Mouse (Mus musculus): ENCODE measurements at regions not wholly inside any gene's neighbourhood (a gene's known extent, or its start where the extent isn't known, plus 50 kb on each side); places are given as distances from the start of the nearest gene placed in this dataset.

DNA sequence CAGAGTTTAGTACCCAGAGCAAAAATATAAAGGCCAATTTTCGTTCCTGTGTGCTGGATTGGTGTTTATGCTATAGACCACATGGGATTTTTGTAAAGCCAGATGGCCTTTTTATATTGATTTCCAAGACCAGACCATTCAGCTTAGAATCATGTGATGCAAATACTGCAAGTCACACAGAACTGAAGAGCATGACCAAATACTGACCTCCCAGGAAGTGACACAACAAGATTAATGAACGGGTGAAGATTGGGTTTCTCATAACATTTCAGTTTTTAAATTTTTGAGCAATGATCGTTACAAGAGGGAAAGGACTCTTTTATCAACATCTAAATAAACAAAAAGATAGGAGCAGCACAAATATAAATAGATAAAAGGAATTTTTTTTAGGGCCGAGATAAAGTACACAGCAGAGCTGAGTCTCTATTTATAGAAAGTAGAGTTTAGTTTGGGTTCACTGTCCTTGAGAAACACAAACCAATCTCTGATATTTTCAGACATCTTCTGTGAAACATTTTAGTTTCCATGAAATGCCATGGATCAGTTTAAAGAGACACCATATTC is 105.7 kb upstream of the Tars start:
- Histone ChIP-seq H3K27ac (replicated peaks) (no peak overlapping the region), H3K4me2 (replicated peaks; ENCODE audit: low read depth) (no peak overlapping the region), H3K9ac (ENCODE audit: low read length) (no peak overlapping the region), H3K4me1 (replicated peaks; ENCODE audit: control insufficient read depth, insufficient read depth) (no peaks in the 10 kb centered on the region), H3K4me3 (ENCODE audit: low read depth, low read length) (no peak overlapping the region), H3K27me3 (ENCODE audit: control insufficient read depth, insufficient read depth, low read length) (no peaks in the 10 kb centered on the region), H3K36me3 (ENCODE audit: control insufficient read depth, insufficient read depth, low read length) (no peaks in the 10 kb centered on the region), H3K9me3 (ENCODE audit: control insufficient read depth, low read length) (no peaks in the 10 kb centered on the region)
- TF ChIP-seq EP300 (optimal IDR thresholded peaks at IDR 0.05), result no peak
- no peak for TF ChIP-seq CTCF (IDR thresholded peaks at IDR 0.05; ENCODE audit: low read depth)
- ATAC-seq (ENCODE audit: low FRiP score, low TSS enrichment) (no peak), DNase-seq (ENCODE audit: low spot score) (no peak)
- WGBS, result 23% methylated on average over 4 of the region's 4 CpGs

DNA sequence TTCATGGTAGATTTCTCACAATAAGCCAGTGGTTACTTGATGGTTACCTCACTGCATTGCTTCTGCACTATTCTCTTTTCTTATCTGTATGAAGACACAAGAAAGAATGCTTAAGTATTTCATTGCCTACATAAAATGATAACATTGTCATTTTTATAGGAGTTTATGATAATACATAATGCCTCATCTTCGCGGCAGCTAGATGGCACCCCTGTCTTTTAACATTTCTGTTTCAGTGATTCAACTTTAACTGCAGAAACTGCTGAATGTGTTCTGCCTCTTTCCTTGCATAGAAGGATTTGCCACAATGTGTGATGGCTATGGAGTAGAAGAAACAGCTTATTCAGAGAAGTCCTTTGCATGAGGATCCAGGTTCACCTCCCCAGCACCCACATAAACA is 97.0 kb upstream of the Tars start:
- H3K4me2 ChIP-seq (replicated peaks; ENCODE audit: low read depth), result no peak overlapping the region
- WGBS, result 92% methylated on average over 2 of the region's 2 CpGs
- H3K4me1 ChIP-seq (replicated peaks; ENCODE audit: control insufficient read depth, insufficient read depth), result no peaks in the 10 kb centered on the region
- ATAC-seq (ENCODE audit: low FRiP score, low TSS enrichment) (no peak), DNase-seq (ENCODE audit: low spot score) (no peak)
- no peak overlapping the region for H3K4me3 ChIP-seq (ENCODE audit: low read depth, low read length)
- TF ChIP-seq EP300 (optimal IDR thresholded peaks at IDR 0.05) (no peak), CTCF (IDR thresholded peaks at IDR 0.05; ENCODE audit: low read depth) (peak; percentile 38)
- no peaks in the 10 kb centered on the region for H3K36me3 ChIP-seq (ENCODE audit: control insufficient read depth, insufficient read depth, low read length)
- H3K27ac ChIP-seq (replicated peaks), result no peak overlapping the region
- no peaks in the 10 kb centered on the region for H3K9me3 ChIP-seq (ENCODE audit: control insufficient read depth, low read length)
- H3K9ac ChIP-seq (ENCODE audit: low read length), result no peak overlapping the region
- no peaks in the 10 kb centered on the region for H3K27me3 ChIP-seq (ENCODE audit: control insufficient read depth, insufficient read depth, low read length)

DNA sequence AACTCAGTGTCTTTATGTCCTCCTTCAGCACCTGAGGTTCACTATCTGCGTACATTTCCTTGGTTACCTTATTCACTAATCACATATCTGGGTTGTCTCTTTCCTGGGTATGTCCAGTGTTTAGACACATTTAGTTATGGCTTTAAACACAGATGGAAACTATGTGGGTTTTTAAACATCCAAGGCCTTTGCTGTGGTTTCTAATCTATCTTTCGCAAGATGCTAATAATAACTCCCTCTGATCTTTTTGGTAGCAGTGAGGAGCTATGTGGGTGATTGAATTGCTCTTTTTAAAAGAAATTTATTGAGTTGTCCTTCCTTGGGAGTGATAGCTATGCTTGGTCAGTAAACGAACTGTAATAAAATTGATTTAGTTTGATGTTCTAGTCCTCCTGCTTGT is 89.7 kb upstream of the Tars start:
- H3K27me3 ChIP-seq (ENCODE audit: control insufficient read depth, insufficient read depth, low read length), result no peaks in the 10 kb centered on the region
- WGBS, result 65% methylated on average over 3 of the region's 3 CpGs
- H3K9me3 ChIP-seq (ENCODE audit: control insufficient read depth, low read length), result no peaks in the 10 kb centered on the region
- ATAC-seq (ENCODE audit: low FRiP score, low TSS enrichment), result no peak
- no peaks in the 10 kb centered on the region for H3K36me3 ChIP-seq (ENCODE audit: control insufficient read depth, insufficient read depth, low read length)
- DNase-seq (ENCODE audit: low spot score), result no peak
- no peaks in the 10 kb centered on the region for H3K4me1 ChIP-seq (replicated peaks; ENCODE audit: control insufficient read depth, insufficient read depth)
- no peak overlapping the region for H3K27ac ChIP-seq (replicated peaks)
- no peak overlapping the region for H3K9ac ChIP-seq (ENCODE audit: low read length)
- H3K4me2 ChIP-seq (replicated peaks; ENCODE audit: low read depth), result no peak overlapping the region
- TF ChIP-seq CTCF (IDR thresholded peaks at IDR 0.05; ENCODE audit: low read depth) (no peak), EP300 (optimal IDR thresholded peaks at IDR 0.05) (no peak)
- H3K4me3 ChIP-seq (ENCODE audit: low read depth, low read length), result no peak overlapping the region

DNA sequence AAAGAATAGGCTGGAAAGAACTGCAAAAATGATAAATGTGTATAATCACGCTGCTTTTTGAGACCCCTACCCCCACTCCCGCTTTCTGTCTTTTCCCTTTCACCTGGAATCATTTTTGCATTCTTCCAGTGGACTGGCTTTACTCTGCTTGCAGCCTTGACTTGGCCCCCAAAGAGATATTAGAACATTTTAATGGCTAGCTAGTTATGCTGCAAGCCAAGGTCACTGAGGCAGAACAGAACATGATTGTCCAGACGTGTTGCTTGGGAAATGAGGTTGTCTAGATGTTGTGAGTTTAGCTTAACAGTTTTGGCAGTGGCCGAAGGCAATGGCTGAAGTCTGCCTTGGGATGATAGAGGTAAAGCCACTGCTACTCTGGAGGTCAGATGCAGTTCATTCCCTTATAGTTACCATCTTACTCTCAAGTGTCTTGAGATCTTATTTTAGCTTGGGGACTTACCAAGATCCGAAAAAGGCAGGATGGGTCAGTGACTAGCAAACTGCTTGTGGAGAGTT is 87.9 kb upstream of the Tars start:
- WGBS, result 68% methylated on average over 5 of the region's 5 CpGs
- no peak overlapping the region for H3K9ac ChIP-seq (ENCODE audit: low read length)
- no peaks in the 10 kb centered on the region for H3K27me3 ChIP-seq (ENCODE audit: control insufficient read depth, insufficient read depth, low read length)
- H3K9me3 ChIP-seq (ENCODE audit: control insufficient read depth, low read length), result no peaks in the 10 kb centered on the region
- H3K4me1 ChIP-seq (replicated peaks; ENCODE audit: control insufficient read depth, insufficient read depth), result no peaks in the 10 kb centered on the region
- DNase-seq (ENCODE audit: low spot score), result no peak
- no peaks in the 10 kb centered on the region for H3K36me3 ChIP-seq (ENCODE audit: control insufficient read depth, insufficient read depth, low read length)
- no peak overlapping the region for H3K27ac ChIP-seq (replicated peaks)
- H3K4me2 ChIP-seq (replicated peaks; ENCODE audit: low read depth), result no peak overlapping the region
- no peak for ATAC-seq (ENCODE audit: low FRiP score, low TSS enrichment)
- no peak overlapping the region for H3K4me3 ChIP-seq (ENCODE audit: low read depth, low read length)
- TF ChIP-seq EP300 (optimal IDR thresholded peaks at IDR 0.05) (no peak), CTCF (IDR thresholded peaks at IDR 0.05; ENCODE audit: low read depth) (no peak)

DNA sequence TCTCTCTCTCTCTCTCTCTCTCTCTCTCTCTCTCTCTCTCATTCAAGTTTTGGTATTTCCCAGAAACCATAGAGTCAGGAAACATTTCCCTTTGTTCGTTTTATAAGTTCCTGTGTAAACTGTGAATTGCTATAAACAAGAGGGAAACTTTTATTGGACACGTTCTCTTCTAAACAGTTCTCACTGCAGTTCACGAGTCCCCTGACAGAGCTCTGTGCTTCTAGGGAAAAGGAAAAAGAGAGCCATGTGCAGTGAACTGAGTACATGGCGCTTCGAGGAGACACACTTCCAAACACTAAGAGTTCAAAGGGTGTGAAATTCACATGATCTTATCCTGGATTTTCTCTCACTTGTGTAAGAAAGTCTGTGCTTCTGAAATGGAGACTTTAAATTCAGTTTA is 84.5 kb upstream of the Tars start:
- Histone ChIP-seq H3K9ac (ENCODE audit: low read length) (no peak overlapping the region), H3K4me2 (replicated peaks; ENCODE audit: low read depth) (no peak overlapping the region), H3K4me1 (replicated peaks; ENCODE audit: control insufficient read depth, insufficient read depth) (no peaks in the 10 kb centered on the region), H3K27ac (replicated peaks) (no peak overlapping the region), H3K27me3 (ENCODE audit: control insufficient read depth, insufficient read depth, low read length) (no peaks in the 10 kb centered on the region), H3K4me3 (ENCODE audit: low read depth, low read length) (no peak overlapping the region), H3K9me3 (ENCODE audit: control insufficient read depth, low read length) (no peaks in the 10 kb centered on the region), H3K36me3 (ENCODE audit: control insufficient read depth, insufficient read depth, low read length) (no peaks in the 10 kb centered on the region)
- TF ChIP-seq EP300 (optimal IDR thresholded peaks at IDR 0.05) (no peak), CTCF (IDR thresholded peaks at IDR 0.05; ENCODE audit: low read depth) (no peak)
- ATAC-seq (ENCODE audit: low FRiP score, low TSS enrichment) (no peak), DNase-seq (ENCODE audit: low spot score) (no peak)
- 50% methylated on average over 5 of the region's 5 CpGs for WGBS

DNA sequence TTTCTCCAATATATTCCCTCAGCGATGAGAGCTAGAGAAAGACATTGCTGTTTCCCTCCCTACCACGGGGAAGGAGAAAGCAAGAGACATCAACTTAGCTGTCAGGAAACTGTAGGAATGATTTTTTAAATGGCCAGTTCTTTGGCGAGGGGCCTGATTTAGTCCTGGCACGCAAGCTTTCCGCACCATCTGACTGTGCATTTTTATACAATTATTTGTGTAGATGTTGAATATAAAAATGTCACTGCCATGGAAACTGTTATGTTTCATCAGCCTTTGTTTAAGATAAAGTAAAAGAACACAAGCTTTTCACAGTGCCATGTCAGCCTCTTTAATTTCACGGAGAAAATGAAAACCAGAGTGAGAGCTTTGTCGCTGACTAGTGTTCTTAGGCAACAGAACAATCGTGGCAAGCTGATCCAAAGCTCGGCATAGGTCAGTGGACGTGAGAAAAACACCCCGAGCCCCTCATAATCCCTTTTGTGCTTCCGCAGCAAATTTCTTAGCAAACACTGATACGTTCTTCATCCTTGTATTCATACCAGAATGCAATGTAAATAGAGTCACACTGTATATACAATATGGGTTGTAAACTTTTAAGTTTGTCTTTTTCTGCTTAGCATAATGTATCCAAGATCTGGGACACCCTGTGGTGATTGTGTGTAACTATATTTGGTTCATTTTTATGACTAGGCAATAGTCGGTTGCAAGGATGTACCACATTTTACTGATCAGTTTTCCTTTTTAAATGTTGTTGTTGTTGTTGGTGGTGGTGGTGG is 79.9 kb upstream of the Tars start:
- no peak overlapping the region for H3K9ac ChIP-seq (ENCODE audit: low read length)
- H3K4me2 ChIP-seq (replicated peaks; ENCODE audit: low read depth), result no peak overlapping the region
- no peaks in the 10 kb centered on the region for H3K4me1 ChIP-seq (replicated peaks; ENCODE audit: control insufficient read depth, insufficient read depth)
- H3K36me3 ChIP-seq (ENCODE audit: control insufficient read depth, insufficient read depth, low read length), result no peaks in the 10 kb centered on the region
- H3K27ac ChIP-seq (replicated peaks), result no peak overlapping the region
- no peaks in the 10 kb centered on the region for H3K27me3 ChIP-seq (ENCODE audit: control insufficient read depth, insufficient read depth, low read length)
- 52% methylated on average over 14 of the region's 14 CpGs for WGBS
- TF ChIP-seq EP300 (optimal IDR thresholded peaks at IDR 0.05) (no peak), CTCF (IDR thresholded peaks at IDR 0.05; ENCODE audit: low read depth) (peak; percentile 33; the same call in 1 of the 2 replicates)
- ATAC-seq (ENCODE audit: low FRiP score, low TSS enrichment) (no peak), DNase-seq (ENCODE audit: low spot score) (no peak)
- H3K9me3 ChIP-seq (ENCODE audit: control insufficient read depth, low read length), result no peaks in the 10 kb centered on the region
- no peak overlapping the region for H3K4me3 ChIP-seq (ENCODE audit: low read depth, low read length)

All from stomach, postnatal 0 days (tissue).